ENCODE assay signal across 8 mouse cellular contexts in genomic region chr17:25080960-25081381, GRCm38 (mm10). TPM values are rescaled to one million over a fixed set of nuclear protein-coding genes. Genes with fewer than 3 reads are reported as not detected.
A peak's percentile ranks its signal among the peaks of the same experiment; 100 is the strongest.
DNase-seq lines count a peak whose midpoint lies in the region; ATAC-seq and TF ChIP-seq lines count a peak whose summit lies in the region.

No protein-coding gene starts in this region.

- peak; percentile 51 for DNase-seq in ovary, adult 18-20 months (ENCODE audit: low spot score)
- no peak for DNase-seq in ovary, postnatal 14 days (ENCODE audit: low spot score)
- peak; percentile 87 to 93 for DNase-seq in heart, adult 18-20 months
- no peak for DNase-seq in frontal cortex, postnatal 10 days (ENCODE audit: low spot score in 2 of 2)
- no peak for DNase-seq in left cerebral cortex, adult 11 months (ENCODE audit: low spot score)

- TF ChIP-seq CTCF in intestine, postnatal 0 days (IDR thresholded peaks at IDR 0.05; ENCODE audit: low read depth), result no peak

- H3K9me3 ChIP-seq in intestine, postnatal 0 days (ENCODE audit: control insufficient read depth), result no peaks in the 10 kb centered on the region
- H3K9me3 ChIP-seq in liver, embryonic 16.5 days (replicated peaks; ENCODE audit: control insufficient read depth, low read length), result no peaks in the 10 kb centered on the region
- no peaks in the 10 kb centered on the region for H3K9me3 ChIP-seq in stomach, embryonic 15.5 days

- no peaks in the 10 kb centered on the region for H3K4me1 ChIP-seq in intestine, postnatal 0 days (replicated peaks; ENCODE audit: control insufficient read depth, insufficient read depth, low read length)
- peaks cover 10% of the 10 kb centered on the region for H3K4me1 ChIP-seq in liver, embryonic 16.5 days (ENCODE audit: control insufficient read depth, low read depth, low read length)
- H3K4me1 ChIP-seq in stomach, embryonic 15.5 days, result peaks cover 52% of the 10 kb centered on the region

- WGBS in intestine, postnatal 0 days, result 62% methylated on average over 11 of the region's 11 CpGs
- 47% methylated on average over 11 of the region's 11 CpGs for WGBS in liver, embryonic 16.5 days (ENCODE audit: insufficient replicate concordance)
- WGBS in stomach, embryonic 15.5 days, result 61% methylated on average over 11 of the region's 11 CpGs

- peaks cover 6% of the 10 kb centered on the region; the same call in 1 of the 2 replicates for H3K36me3 ChIP-seq in intestine, postnatal 0 days (ENCODE audit: control insufficient read depth, insufficient read depth)
- H3K36me3 ChIP-seq in liver, embryonic 16.5 days (ENCODE audit: control insufficient read depth, insufficient read depth), result no peaks in the 10 kb centered on the region
- H3K36me3 ChIP-seq in stomach, embryonic 15.5 days, result no peaks in the 10 kb centered on the region

- H3K4me3 ChIP-seq in intestine, postnatal 0 days (ENCODE audit: low read depth, low read length), result peak overlapping the region; percentile 38
- H3K4me3 ChIP-seq in liver, embryonic 16.5 days (ENCODE audit: low read depth, low read length), result peak overlapping the region; percentile 32
- peak overlapping the region; percentile 35 for H3K4me3 ChIP-seq in stomach, embryonic 15.5 days (replicated peaks)

- H3K27me3 ChIP-seq in intestine, postnatal 0 days (replicated peaks; ENCODE audit: control insufficient read depth, insufficient read depth, low read length), result no peaks in the 10 kb centered on the region
- H3K27me3 ChIP-seq in liver, embryonic 16.5 days (ENCODE audit: control insufficient read depth, insufficient read depth, low read depth, low read length), result no peaks in the 10 kb centered on the region
- H3K27me3 ChIP-seq in stomach, embryonic 15.5 days (replicated peaks), result no peaks in the 10 kb centered on the region

- H3K27ac ChIP-seq in intestine, postnatal 0 days (ENCODE audit: low read depth, low read length), result peak overlapping the region; percentile 74
- peak overlapping the region; percentile 65 for H3K27ac ChIP-seq in liver, embryonic 16.5 days (ENCODE audit: low read length)
- H3K27ac ChIP-seq in stomach, embryonic 15.5 days, result peak overlapping the region; percentile 97

- ATAC-seq in intestine, postnatal 0 days, result no peak
- no peak for ATAC-seq in liver, embryonic 16.5 days (ENCODE audit: low read depth)
- ATAC-seq in stomach, embryonic 15.5 days (ENCODE audit: insufficient read depth, low FRiP score, low read depth), result no peak; the same call in 1 of the 2 replicates

- H3K4me2 ChIP-seq in intestine, postnatal 0 days (replicated peaks; ENCODE audit: low read depth), result peak overlapping the region; percentile 55
- H3K4me2 ChIP-seq in liver, embryonic 16.5 days (ENCODE audit: low read depth, low read length), result no peak overlapping the region
- H3K4me2 ChIP-seq in stomach, embryonic 15.5 days, result peak overlapping the region; percentile 47

- H3K9ac ChIP-seq in intestine, postnatal 0 days (ENCODE audit: low read depth, low read length), result peak overlapping the region; percentile 40; the same call in 1 of the 2 replicates
- peak overlapping the region; percentile 8; the same call in 1 of the 2 replicates for H3K9ac ChIP-seq in liver, embryonic 16.5 days (ENCODE audit: low read depth, low read length)
- 0 out of 2 replicates have a peak overlapping the region, but pooled peaks have one; percentile 22 for H3K9ac ChIP-seq in stomach, embryonic 15.5 days

RNA-seq across cellular contexts. Expression of gene Tmem204, which starts 2.4 kb away (rescaled TPM):
- total RNA-seq in heart, adult 18-20 months (2021), result 10 to 100 TPM; 41.5 to 48.0 TPM
- 14.5 and 15.8 TPM in 2 replicates for polyA plus RNA-seq in intestine, postnatal 0 days (2015; fragmentation: Nextera tagmentation; extraction: Ambion mirVana)
- 6.2 and 7.3 TPM in 2 replicates for polyA plus RNA-seq in liver, embryonic 16.5 days (2015; fragmentation: Nextera tagmentation; extraction: Ambion mirVana)
- polyA plus RNA-seq in stomach, embryonic 15.5 days (2015; fragmentation: Nextera tagmentation; extraction: Ambion mirVana), result 23.5 and 23.7 TPM in 2 replicates

RNA-seq across cellular contexts. Expression of gene Telo2, which starts 34.8 kb away (rescaled TPM):
- total RNA-seq in heart, adult 18-20 months (2021), result 10 to 100 TPM; 11.1 to 14.5 TPM
- polyA plus RNA-seq in intestine, postnatal 0 days (2015; fragmentation: Nextera tagmentation; extraction: Ambion mirVana), result 7.6 and 8.7 TPM in 2 replicates
- 12.2 TPM in 2 replicates for polyA plus RNA-seq in liver, embryonic 16.5 days (2015; fragmentation: Nextera tagmentation; extraction: Ambion mirVana)
- polyA plus RNA-seq in stomach, embryonic 15.5 days (2015; fragmentation: Nextera tagmentation; extraction: Ambion mirVana), result 38.6 and 40.2 TPM in 2 replicates

RNA-seq across cellular contexts. Expression of gene Ptx4, which starts 39.6 kb away (rescaled TPM):
- 1 to 10 TPM; 2.5 to 3.0 TPM for total RNA-seq in heart, adult 18-20 months (2021)
- 0.25 and 0.27 TPM in 2 replicates for polyA plus RNA-seq in intestine, postnatal 0 days (2015; fragmentation: Nextera tagmentation; extraction: Ambion mirVana)
- polyA plus RNA-seq in liver, embryonic 16.5 days (2015; fragmentation: Nextera tagmentation; extraction: Ambion mirVana), result not detected in 2 replicates
- polyA plus RNA-seq in stomach, embryonic 15.5 days (2015; fragmentation: Nextera tagmentation; extraction: Ambion mirVana), result 0.12 and 0.36 TPM in 2 replicates

RNA-seq across cellular contexts. Expression of gene Clcn7, which starts 52.2 kb away (rescaled TPM):
- 10 to 100 TPM; 26.2 to 31.3 TPM for total RNA-seq in heart, adult 18-20 months (2021)
- 18.5 and 21.7 TPM in 2 replicates for polyA plus RNA-seq in intestine, postnatal 0 days (2015; fragmentation: Nextera tagmentation; extraction: Ambion mirVana)
- polyA plus RNA-seq in liver, embryonic 16.5 days (2015; fragmentation: Nextera tagmentation; extraction: Ambion mirVana), result 9.9 and 10.3 TPM in 2 replicates
- 18.1 and 21.1 TPM in 2 replicates for polyA plus RNA-seq in stomach, embryonic 15.5 days (2015; fragmentation: Nextera tagmentation; extraction: Ambion mirVana)

Comparison
In these comparisons a context has a peak if more than half of its experiments do, and no peak if none do; other contexts are left out.
1. DNase-seq: peak in ovary, adult 18-20 months (single experiment) and heart, adult 18-20 months (2 of 2); none in ovary, postnatal 14 days (single experiment), frontal cortex, postnatal 10 days (0 of 2) and left cerebral cortex, adult 11 months (single experiment).
2. Peak in every context shown above with its lines, with median percentiles within 50 percentile points of each other: H3K27ac ChIP-seq, H3K4me3 ChIP-seq and H3K9ac ChIP-seq.